In the genomic region with DNA sequence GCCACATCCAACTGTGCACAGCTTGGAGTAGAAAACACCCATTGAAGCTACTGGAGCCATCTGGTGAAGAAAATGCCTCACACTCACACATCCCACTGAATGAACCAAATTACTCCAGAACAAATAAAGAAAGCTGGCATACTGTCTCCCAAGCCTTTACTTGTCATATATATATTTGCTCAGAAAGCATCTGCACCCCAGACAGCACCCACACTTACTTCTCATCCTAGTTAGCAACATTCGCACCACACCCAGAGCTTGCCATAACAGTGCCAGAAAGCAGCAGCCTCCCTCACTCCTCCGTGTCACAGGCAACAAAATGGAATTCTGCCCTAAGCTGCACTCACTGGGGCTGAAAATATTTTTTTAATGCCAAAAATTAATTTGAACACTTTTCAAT, we compare ENCODE assay signal across 14 mouse cellular contexts.
DNase-seq lines count a peak whose midpoint lies in the region; ATAC-seq lines count a peak whose summit lies in the region.
"Had no signal": no experiment of that assay in that cellular context is flagged by ENCODE, and none has a peak within 500 bp of the region (broad histone marks: within the 10 kb centered on the region; RNA-seq: fewer than 3 reads in every experiment).

No protein-coding gene starts in this region.

- no peak for ATAC-seq in erythroblast, adult 5-6 weeks (replicated peaks; ENCODE audit: low FRiP score, poor library complexity, severe bottlenecking)
- ATAC-seq: CD4-positive, CD25-positive, alpha-beta regulatory T cell, adult 4 months; hindbrain, embryonic 16.5 days had no signal

- intact Hi-C loops in left cerebral cortex, postnatal 25 days (cut with DNase I), result loop anchor here (1.0 to 2.0 kb wide), 7 partner anchors 36 to 346 kb away; no protein-coding TSS in a partner anchor

- DNase-seq in brain, embryonic 18.5 days (ENCODE audit: low read depth, low spot score), result peak; percentile 55
- peak; percentile 84 to 91 for DNase-seq in frontal cortex, adult 2 months (ENCODE audit: extremely low spot score in 1 of 2, low spot score in 1 of 2)
- peak; percentile 92 for DNase-seq in layer of hippocampus, adult 9-11 months
- peak; percentile 63 to 97 for DNase-seq in left cerebral cortex, postnatal 25 days (ENCODE audit: low spot score in 2 of 2)
- no peak for DNase-seq in embryo, embryonic 10.5 days (ENCODE audit: low spot score)
- DNase-seq in cerebellum, postnatal 4 days (ENCODE audit: low spot score in 2 of 2), result no peak
- no peak for DNase-seq in c-Kit-positive CD71-positive TER-119-positive erythroid progenitor cells, embryonic 14.5 days (ENCODE audit: low spot score)
- DNase-seq: adrenal gland, postnatal 36 days; cerebellum, adult 2 months; lung, postnatal 14 days; thymus, postnatal 25 days had no signal

Comparison
In these comparisons a context has a peak if more than half of its experiments do, and no peak if none do; other contexts are left out.
1. DNase-seq: peak in brain, embryonic 18.5 days (single experiment), frontal cortex, adult 2 months (2 of 2), layer of hippocampus, adult 9-11 months (single experiment) and left cerebral cortex, postnatal 25 days (2 of 2); none in embryo, embryonic 10.5 days (single experiment), cerebellum, postnatal 4 days (0 of 2) and c-Kit-positive CD71-positive TER-119-positive erythroid progenitor cells, embryonic 14.5 days (single experiment).